Mouse (Mus musculus) ovary, postnatal 14 days (tissue): ENCODE data around the gene Fndc7.

Experiments used
- DNase-seq: peaks from one replicate; pipeline ENCODE4 v3.0.0; 2022; ENCODE audit warnings: low spot score

Fndc7 gene

DNA sequence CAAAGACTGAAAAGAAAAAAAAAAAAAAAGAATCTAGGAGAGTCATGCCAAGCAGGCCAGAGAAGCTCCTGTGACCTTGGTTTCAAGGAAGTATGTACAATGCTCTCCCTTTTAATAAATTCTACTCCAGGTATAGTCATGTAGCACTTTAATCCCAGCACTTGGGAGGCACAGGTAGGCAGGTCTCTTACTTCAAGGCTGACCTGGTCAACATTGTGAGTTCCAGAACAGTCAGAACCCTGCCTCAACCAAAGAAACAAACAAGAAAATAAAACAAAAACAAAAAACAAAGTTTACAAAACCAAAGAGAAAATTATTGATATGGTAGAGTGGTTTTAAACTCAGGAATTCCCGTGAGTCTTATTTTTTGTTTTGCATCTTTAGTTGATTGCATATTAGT, at the start of gene Fndc7:
TSS of gene Fndc7 (minus strand) at position 101 of the 400 bp plus-strand sequence.
- DNase-seq: no peak

DNA sequence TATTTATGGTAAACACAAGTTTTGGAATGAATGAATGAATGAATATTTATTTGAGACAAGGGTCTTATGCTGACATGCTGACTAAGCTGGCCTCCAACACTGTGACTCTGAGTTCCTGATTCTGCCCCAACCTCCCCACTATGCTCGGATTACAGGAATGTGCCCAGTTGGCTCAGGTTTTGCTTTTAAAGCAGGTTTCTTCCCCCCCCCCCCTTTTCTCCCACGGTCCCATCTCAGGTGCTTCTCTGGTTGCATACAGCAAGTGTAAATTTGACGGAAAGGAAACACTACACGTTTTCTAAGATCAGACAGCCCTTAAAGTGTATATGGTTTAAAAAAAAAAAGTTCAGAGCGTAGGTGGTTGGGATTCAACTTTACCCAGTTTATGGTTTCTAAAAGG, 49.8 kb upstream of the Fndc7 start, which contains the start of gene Henmt1:
TSS of gene Henmt1 (plus strand) at position 301 of the 400 bp plus-strand sequence.
- DNase-seq: no peak

DNA sequence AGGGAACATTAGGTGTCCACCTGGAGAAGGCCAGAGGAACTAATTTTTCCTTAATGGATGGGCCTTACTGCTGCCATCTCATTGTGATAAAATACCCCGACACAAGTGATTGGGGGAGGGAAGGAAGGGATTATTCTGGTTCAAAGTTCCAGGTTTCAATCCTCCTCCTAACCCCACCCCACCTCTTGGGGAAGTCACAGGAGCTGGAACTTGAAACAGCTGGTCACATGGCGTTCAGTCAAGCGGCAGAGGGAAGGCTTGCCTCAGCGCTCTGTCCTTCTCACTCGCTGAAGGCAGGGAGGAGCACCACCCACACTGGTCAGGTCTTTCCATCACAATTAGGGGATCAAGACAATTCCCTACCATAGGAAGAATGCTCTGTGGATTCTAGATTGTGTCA, 48.9 kb upstream of the Fndc7 start:
- no peak for DNase-seq

DNA sequence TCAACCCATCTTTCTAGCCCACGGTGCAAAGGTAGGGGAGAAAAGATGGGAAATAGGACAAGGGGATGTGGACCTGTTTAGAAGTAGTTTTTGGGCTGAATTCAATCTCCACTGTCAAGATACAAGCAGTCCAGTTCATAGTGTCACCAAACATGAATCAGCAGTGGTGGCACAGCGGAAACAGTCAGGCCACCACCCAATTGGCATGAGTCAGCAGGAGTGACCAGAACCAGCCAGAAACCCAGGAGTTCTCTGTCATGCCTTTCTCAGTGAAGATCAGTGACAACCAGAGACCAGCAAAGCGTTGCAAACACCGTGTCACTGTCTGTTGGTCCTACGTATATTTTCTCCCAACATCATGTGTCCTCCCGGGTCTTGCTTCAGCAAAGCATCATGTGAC, 43.7 kb upstream of the Fndc7 start:
- no peak for DNase-seq

DNA sequence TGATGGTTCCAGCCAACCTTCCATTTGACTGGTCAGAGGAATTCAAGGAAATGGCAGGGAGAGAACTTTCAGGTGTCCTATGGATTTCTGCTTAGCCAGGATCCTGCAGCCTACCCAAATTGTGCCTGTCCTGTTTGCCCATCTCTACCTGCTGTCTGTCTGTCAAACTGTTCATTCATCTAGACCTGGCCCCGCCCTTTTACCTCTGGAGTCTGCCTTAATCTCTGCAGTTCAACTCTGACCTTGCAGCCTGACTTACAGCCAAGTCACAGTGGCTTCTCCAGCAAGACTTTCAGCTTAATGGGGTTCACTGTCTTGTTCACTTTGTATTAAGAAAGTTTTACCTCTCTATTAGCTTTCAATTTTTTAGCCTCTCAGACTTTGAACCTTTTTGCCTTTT, 36.5 kb upstream of the Fndc7 start:
- no peak for DNase-seq

DNA sequence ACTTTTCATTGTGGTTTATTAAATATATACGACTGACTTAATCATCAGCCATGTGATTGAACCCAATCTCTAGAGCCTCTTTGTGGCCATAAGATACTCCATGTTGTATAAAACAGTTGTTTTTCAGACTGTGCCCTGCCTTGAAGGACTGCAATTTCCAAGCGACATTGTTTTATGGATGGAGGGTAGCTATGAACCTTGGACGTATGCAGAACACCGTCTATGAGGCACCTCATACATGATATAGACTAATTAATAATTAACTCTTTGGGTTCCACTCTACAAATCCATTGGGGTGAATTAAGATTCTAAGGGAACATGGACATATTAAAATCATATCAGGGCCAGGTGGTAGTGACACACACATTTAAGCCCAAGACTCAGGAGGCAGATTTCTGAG, 35.9 kb upstream of the Fndc7 start:
- DNase-seq: no peak

DNA sequence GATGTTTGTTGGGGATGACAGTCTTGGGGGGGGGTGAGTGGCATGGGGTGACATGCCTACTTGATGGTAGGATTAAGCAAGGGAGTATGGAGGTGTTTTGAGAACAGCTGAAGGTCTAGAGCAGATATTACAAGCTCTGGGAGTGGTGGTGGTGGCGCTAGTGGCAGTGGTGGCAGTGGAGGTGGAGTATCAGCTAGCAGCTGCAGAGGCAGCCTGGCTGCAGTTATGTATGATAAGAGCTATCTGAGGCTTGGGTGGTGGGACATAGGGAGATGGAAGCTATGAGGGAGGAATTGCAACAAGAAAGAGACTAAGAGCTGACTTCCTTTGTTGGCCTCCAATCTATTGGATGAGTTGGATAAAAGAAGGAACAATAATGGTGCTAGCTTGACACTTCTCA, 32.0 kb upstream of the Fndc7 start:
- no peak for DNase-seq

DNA sequence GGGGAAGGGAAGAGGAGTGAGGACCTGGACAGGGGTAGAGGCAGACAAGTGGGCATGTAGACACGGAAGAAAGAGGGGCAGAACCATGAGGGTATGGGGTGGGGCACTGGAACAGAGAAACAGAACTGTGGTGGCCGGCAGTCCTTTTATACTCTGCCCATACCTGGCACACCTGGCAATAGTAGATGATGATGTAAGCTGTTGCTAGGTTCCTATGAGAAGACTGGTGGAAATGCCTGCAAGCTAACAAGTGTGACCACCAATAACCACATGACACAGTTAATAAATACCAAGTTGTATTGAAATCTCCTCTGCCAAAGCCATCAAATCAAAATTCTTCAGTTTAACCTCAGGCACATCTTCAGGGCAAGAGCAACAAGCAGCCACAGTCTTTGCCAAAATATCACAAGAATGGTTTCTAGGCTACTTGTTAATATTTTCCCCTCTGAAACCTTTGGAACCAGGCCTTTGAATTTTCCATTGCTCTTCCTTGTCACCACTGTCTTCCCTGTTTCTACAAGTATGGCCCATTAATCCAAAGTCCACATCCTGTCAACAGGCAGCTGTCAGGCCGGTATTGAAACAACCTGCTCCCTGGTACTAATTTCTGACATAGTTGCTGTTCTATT, 30.7 kb upstream of the Fndc7 start:
- DNase-seq: no peak

DNA sequence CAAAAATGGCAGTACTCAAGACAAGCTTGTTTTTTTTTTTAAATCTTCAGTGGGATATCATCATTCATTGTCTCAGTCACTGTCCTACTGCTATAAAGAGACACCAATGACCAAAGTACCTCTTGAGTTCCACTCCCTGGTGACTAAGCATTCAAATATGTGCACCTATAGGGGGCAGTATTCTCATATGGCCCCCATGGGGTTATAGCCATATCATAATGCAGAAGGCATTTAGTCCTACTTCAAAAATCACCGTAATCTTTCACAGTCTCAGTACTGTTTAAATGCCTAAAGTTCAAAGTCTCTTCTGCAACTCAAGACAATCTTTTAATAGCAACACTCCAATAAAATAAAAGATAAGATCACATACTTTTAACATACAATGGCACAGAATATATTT, 29.0 kb upstream of the Fndc7 start:
- no peak for DNase-seq

DNA sequence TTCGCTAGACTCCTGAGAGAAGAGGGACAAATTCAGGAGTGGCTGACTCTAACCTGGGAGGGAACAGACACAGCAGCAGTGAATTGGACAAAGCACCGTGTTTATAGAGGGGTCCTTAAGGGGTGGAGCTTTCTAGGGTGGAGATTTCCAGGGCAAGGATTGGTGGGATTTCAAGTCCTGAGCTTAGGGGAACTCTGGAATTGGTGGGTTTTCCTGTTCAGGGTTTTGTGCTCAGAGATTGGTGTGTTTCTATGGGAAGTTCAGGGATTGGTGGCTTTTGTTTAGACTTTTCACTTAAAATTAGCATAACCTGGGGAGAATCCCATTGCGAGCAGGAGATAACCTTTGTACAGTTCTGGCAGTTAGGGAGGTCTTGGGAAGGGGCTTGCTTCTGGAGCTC, 28.2 kb upstream of the Fndc7 start:
- no peak for DNase-seq

DNA sequence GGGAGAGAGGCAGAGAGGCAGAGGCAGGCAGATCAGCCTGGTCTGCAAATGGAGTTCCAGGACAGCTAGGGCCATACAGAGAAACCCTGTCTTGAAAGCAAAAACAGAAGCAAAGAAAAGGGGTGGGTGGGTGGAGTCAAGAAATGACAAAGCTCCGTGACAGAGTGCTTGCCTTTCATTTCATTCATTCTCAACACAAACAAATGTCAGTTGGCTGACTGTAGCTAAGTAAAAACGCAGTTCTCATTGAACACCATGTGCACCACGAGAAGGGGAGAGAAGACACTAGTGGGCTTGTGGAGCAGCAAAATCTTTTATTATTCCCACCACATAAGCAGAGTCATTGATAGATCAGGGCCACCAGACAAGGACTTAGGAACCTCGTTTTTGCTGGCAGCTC, 27.0 kb upstream of the Fndc7 start:
- no peak for DNase-seq

DNA sequence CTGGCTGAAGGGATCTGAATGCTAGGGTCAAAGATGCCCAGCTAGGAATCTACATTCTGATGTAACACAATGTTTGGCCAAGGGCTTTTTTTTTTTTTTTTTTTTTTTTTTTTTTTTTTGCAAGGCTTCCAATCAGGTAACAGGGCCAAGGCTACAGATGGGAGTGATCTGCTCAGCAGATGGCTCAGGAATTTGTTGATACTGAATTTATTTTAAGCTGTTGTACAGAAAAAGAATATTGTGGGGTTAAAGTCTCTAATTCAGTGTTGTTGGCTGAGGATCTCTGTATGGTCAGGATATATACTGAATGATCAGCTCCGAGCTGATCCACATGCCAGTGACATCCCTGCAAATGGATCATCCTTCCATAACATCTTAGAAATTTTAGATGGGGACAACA, 26.2 kb upstream of the Fndc7 start:
- DNase-seq: no peak

DNA sequence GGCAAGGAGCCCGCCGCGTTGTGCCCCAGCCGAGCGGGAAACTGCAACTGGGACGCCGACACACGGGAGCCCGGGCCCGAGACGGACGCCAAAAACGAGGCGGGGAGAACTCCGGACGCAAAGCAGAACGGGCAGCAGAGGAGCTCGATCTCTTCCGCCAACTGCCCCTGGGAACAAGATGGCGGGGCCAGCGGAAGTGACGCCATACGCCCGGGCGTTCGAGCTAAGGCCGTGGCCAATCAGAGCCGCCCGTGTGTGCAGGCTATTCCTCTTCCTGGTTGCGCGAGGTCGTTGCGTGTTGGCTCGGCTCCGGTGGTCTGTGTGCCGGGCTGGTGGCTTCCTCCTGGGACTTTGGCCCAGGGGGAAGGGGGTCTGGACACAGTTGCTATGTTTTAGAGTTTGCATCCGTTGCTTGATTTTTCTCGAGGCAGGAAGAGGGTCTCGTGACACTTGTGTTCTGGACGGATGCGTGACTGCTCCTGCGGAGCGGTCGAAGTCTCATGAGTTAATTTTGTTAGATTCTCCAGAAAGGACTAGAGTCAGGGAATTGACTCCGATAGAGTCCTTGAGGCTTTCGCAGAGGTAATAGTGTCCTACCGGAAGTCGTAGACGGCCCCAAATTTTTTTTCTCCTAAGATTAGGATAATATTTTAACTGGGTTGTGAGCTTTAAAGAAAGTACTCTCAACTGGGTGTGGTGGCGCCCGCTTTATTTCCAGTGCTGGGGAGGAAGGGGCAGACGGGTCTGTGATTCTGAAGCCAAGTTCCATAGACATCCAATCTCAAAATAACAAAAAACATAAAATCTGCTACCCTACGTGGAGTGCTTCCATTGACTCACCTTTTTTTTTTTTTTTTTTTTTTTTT, 22.0 kb upstream of the Fndc7 start, which contains the start of gene Prpf38b:
TSS of gene Prpf38b (minus strand) at position 180 of the 866 bp plus-strand sequence.
- DNase-seq: peak; percentile 90

DNA sequence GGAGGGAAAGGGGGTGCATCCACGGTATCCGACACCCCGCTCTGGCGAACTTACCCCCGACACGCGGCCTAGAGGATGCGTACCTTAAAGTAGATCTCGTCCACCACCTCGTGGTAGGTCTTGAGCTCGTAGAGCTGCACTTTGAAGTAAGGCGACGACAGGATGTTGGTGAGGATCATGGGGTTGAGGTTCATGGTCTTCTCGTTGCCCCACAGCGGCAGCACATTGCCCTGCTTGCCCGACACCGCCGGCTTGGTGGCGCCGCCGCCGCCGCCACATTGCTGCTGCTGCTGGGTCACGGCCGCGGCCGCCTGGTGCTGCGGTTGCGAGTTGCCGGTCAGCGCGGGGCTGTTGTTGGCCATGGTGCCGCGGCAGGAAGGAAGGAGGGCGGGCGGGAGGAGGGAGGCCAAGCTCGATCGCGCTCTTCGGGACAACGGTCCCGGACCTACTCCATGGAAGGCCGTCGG, 21.3 kb upstream of the Fndc7 start:
- peak; percentile 45 for DNase-seq

DNA sequence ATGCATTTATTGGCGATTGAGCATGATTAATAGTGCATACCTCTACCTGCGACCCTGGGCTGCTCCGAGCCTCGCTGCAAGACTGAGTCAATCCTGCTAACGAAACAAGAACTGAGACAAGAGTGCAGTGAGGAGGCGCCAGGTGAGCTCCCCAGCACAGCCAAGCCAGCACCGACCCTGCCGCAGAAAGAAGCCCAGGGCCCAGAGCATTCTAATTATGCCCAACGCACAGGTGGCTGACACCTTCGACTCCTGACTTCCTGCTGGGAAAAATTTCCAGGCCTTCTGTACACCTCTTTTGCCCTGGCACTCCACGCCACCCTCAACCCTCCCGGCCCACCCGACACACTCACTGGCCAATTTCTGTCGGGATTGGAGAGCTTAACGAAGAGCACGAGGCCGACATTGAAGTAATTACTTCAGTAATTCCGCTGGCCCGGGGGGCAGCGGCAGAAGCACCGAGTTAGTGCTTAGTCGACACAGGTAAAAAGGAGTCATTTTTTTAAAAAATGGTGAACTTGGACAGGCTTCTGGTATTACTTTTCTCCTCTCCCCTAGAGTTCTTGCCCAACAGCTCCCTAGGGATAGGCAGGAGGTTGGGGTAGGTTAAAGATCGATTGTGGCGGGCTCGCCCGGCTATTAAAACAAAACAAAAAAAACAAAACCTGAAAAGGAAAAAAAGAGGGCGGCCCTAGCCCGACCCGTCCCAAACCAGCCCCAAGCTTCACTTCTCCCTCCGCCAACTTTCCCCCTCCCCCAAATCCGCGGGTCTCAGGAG, 20.7 kb upstream of the Fndc7 start:
- no peak for DNase-seq

DNA sequence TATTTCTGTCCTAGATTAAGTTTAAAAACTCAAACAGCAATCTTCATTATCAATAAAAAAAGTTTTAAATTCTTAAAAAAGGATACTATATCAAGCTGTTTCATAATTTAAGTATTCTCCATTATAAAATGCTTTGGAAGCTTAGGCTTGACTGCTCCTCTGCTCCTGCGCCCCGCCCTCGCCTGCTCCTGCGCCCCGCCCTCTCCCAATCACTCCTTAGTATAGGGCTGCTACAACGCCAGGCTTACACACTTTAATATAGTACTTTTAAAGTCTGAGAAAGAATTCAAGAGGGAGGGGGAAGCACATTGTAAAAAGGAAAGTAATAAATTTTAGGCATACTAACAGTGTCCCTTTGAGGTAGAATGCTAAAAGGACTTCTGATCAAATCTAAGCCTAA, 13.1 kb upstream of the Fndc7 start:
- DNase-seq: no peak

DNA sequence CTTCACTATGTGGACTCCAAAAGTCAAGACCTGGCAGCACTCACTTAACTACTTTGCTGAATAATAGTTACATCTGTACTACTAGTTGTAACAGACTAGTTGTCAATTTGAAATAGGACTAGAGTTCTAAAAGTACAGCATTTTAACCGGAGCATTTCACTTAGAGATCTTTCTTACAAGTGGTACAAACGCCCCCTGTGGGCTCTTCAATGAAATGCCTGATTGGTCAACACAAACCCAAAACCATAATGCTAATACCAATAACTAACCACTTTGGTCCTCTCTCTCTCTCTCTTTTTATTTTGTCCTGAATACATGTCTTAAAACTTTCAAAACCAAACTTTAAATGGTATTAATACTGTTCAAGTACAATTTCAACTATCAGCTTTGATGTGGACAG, 12.2 kb upstream of the Fndc7 start:
- DNase-seq: no peak

DNA sequence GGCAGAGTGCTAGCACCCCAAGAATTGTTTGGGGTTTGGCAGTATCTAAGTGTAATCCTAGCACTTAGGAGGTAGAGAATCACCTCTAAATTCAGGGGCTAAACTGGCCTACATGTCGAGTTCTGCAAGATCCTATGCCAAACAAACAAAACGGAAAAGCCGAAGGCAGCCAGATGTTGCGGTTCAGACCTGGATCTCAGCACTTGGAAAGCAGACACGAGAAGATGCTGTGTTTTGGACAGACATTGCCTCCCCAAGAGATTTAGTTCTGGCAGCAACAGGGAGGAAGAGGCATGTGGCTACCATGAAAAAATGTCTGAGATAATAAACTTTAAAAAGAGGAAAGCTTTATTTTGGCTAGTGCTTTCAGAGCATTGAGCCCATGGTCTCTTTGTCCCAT, 10.9 kb upstream of the Fndc7 start:
- no peak for DNase-seq

DNA sequence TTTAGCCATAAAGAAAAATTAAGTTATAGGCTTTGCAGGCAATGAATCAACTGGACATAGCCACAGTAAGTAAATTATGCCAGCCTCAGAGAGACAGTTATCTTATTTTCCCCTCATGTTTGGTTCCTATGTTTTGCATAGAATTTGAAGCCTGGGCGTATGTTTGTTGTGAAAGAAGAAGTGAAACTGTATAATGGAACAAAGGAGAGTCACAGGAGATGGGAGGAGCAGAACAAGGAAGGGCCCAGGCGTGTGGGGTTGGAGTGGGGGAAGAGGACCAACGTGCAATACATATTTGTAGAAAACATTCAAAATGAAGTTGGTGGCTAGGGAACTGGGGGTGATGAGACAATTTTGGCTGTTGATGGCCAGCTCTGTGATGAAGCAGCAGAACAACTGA, 10.3 kb upstream of the Fndc7 start:
- no peak for DNase-seq

DNA sequence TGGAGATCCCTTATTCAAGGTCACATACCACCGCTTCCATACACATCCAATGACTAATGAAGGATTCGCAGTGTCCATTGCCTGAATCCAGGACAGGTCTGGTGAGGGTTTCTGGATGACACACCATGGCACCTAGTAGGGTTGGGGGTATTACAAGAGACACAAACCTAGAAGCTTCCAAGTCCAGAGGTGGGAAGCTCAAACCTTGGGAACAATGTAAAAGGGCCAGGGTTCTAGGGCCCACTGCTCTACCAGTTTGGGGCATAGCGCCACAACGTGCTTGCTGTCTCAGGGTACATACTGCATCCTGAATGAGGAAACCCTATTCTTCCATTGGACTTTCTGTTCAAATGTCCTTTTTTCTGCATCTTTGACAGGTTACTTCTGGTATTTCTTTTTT, 8.8 kb upstream of the Fndc7 start:
- no peak for DNase-seq

DNA sequence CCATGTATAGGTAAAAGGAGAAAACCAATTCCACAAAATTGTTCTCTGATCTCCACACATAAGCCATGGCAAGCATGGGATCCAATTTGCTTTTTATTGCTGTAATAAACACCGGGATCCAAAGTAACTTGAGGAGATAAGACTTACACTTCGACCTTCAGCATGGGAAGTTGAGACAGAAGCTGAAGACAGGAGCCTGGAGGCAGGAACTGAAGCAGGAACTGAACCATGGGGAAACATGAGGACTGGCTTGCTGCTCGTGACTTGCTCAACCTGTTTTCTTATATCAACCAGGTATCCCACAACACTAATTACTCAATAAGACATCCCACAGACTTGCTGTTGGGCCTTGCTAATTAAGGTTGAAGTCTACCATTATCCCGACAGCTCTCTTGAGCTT, 3.1 kb upstream of the Fndc7 start:
- no peak for DNase-seq

DNA sequence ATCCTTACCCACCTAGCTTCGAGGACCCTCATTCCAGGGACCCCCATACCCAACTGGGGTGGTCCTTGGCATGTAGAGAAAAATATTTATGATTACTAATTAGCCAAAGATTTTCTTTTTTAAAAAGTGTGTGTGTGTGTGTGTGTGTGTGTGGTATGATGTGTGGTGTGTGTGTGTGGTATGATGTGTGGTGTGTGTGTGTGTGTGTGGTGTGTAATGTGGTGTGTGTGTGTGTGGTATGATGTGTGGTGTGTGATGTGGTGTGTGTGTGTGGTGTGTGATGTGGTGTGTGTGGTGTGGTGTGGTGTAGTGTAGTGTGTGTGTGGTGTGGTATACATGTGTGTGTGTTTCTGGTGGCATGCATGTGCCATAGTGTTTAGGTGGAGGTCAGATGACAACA, 2.3 kb upstream of the Fndc7 start:
- no peak for DNase-seq

DNA sequence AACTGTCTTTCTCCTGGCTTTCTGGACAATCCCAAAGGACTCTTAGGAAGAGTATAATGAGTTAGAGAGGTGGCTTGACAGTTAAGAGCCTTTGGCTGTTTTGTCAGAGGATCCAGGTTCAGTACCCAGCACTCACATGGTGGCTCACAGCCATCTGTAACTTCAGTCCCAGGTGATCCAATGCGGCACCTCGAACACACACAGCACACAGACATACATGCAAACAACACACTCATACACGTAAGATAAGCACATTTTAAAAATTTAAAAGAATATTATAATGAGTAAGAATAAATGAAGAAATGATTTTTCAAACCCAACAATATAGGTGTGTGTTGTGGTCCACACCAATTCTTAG, 2.2 kb downstream of the Fndc7 start:
- no peak for DNase-seq
